Comparison of ENCODE assay signal across 8 mouse cellular contexts in genomic region chr10:117708856-117709255, GRCm38 (mm10). TPM values are rescaled to one million over a fixed set of nuclear protein-coding genes. Genes with fewer than 3 reads are reported as not detected.
DNase-seq lines count a peak whose midpoint lies in the region; ATAC-seq lines count a peak whose summit lies in the region.

No protein-coding gene starts in this region.

- H3K4me2 ChIP-seq in lung, embryonic 16.5 days (ENCODE audit: low read depth, low read length), result peak overlapping the region; percentile 65
- H3K4me2 ChIP-seq in forebrain, embryonic 12.5 days, result peak overlapping the region; percentile 72
- H3K4me2 ChIP-seq in limb, embryonic 15.5 days, result peak overlapping the region; percentile 49
- peak overlapping the region; percentile 70 for H3K4me2 ChIP-seq in stomach, embryonic 14.5 days (replicated peaks; ENCODE audit: low read depth, low read length)

- ATAC-seq in lung, embryonic 16.5 days (ENCODE audit: low read depth), result no peak
- ATAC-seq in forebrain, embryonic 12.5 days (ENCODE audit: low FRiP score), result no peak
- no peak for ATAC-seq in limb, embryonic 15.5 days (ENCODE audit: insufficient number of reproducible peaks, low FRiP score, low TSS enrichment, low read depth)
- no peak for ATAC-seq in stomach, embryonic 14.5 days (ENCODE audit: insufficient number of reproducible peaks, insufficient read depth, low FRiP score, low read depth)

- peak overlapping the region; percentile 99 for H3K4me3 ChIP-seq in lung, embryonic 16.5 days (ENCODE audit: low read length)
- H3K4me3 ChIP-seq in forebrain, embryonic 12.5 days (replicated peaks), result peak overlapping the region; percentile 83
- H3K4me3 ChIP-seq in limb, embryonic 15.5 days, result peak overlapping the region; percentile 89
- peak overlapping the region; percentile 81; the same call in 1 of the 2 replicates for H3K4me3 ChIP-seq in stomach, embryonic 14.5 days (ENCODE audit: low read depth, low read length)

- no peaks in the 10 kb centered on the region for H3K27me3 ChIP-seq in lung, embryonic 16.5 days (ENCODE audit: control insufficient read depth, insufficient read depth, low read depth, low read length)
- no peaks in the 10 kb centered on the region for H3K27me3 ChIP-seq in forebrain, embryonic 12.5 days
- H3K27me3 ChIP-seq in limb, embryonic 15.5 days, result no peaks in the 10 kb centered on the region
- no peaks in the 10 kb centered on the region for H3K27me3 ChIP-seq in stomach, embryonic 14.5 days (ENCODE audit: control insufficient read depth, insufficient read depth, low read length)

- no peak overlapping the region for H3K27ac ChIP-seq in lung, embryonic 16.5 days (ENCODE audit: low read length)
- H3K27ac ChIP-seq in forebrain, embryonic 12.5 days, result no peak overlapping the region
- H3K27ac ChIP-seq in limb, embryonic 15.5 days, result no peak overlapping the region
- no peak overlapping the region for H3K27ac ChIP-seq in stomach, embryonic 14.5 days (ENCODE audit: low read length)

- no peak for DNase-seq in lung, postnatal 36 days
- DNase-seq in left cerebral cortex, postnatal 14 days (ENCODE audit: low spot score in 2 of 2), result no peak
- DNase-seq in spleen, postnatal 4 days (ENCODE audit: low spot score in 2 of 2), result no peak
- no peak for DNase-seq in B cell, adult 2 months

- peaks cover 23% of the 10 kb centered on the region for H3K36me3 ChIP-seq in lung, embryonic 16.5 days (ENCODE audit: control insufficient read depth, insufficient read depth, low read length)
- H3K36me3 ChIP-seq in forebrain, embryonic 12.5 days (replicated peaks), result peaks cover 39% of the 10 kb centered on the region
- H3K36me3 ChIP-seq in limb, embryonic 15.5 days, result peaks cover 32% of the 10 kb centered on the region
- H3K36me3 ChIP-seq in stomach, embryonic 14.5 days (ENCODE audit: control insufficient read depth, insufficient read depth, low read length), result peaks cover 24% of the 10 kb centered on the region

- intact Hi-C loops in left cerebral cortex, postnatal 14 days (cut with DNase I), result loop anchor here (10.0 kb wide), 1 partner anchor 644 kb away; the partner anchor contains the start of gene Cct2

- H3K4me1 ChIP-seq in lung, embryonic 16.5 days (replicated peaks; ENCODE audit: control insufficient read depth, insufficient read depth, low read length), result peaks cover 16% of the 10 kb centered on the region
- peaks cover 20% of the 10 kb centered on the region for H3K4me1 ChIP-seq in forebrain, embryonic 12.5 days
- peaks cover 9% of the 10 kb centered on the region; the same call in 1 of the 2 replicates for H3K4me1 ChIP-seq in limb, embryonic 15.5 days
- H3K4me1 ChIP-seq in stomach, embryonic 14.5 days (ENCODE audit: control insufficient read depth, insufficient read depth, low read length), result peaks cover 4% of the 10 kb centered on the region; the same call in 1 of the 2 replicates

- 0 out of 2 replicates have a peak overlapping the region, but pooled peaks have one; percentile 12 for H3K9ac ChIP-seq in lung, embryonic 16.5 days (ENCODE audit: low read length)
- peak overlapping the region; percentile 98; the same call in 1 of the 2 replicates for H3K9ac ChIP-seq in forebrain, embryonic 12.5 days
- H3K9ac ChIP-seq in limb, embryonic 15.5 days, result no peak overlapping the region
- 0 out of 2 replicates have a peak overlapping the region, but pooled peaks have one; percentile 14 for H3K9ac ChIP-seq in stomach, embryonic 14.5 days (replicated peaks; ENCODE audit: low read depth, low read length)

- H3K9me3 ChIP-seq in lung, embryonic 16.5 days (ENCODE audit: control insufficient read depth, low read length), result no peaks in the 10 kb centered on the region
- no peaks in the 10 kb centered on the region for H3K9me3 ChIP-seq in forebrain, embryonic 12.5 days
- no peaks in the 10 kb centered on the region for H3K9me3 ChIP-seq in limb, embryonic 15.5 days
- H3K9me3 ChIP-seq in stomach, embryonic 14.5 days (ENCODE audit: control insufficient read depth, low read depth, low read length), result no peaks in the 10 kb centered on the region

- 73% methylated on average over 9 of the region's 9 CpGs for WGBS in lung, embryonic 16.5 days
- WGBS in forebrain, embryonic 12.5 days, result 93% methylated on average over 9 of the region's 9 CpGs
- WGBS in limb, embryonic 15.5 days, result 76% methylated on average over 9 of the region's 9 CpGs
- WGBS in stomach, embryonic 14.5 days, result 84% methylated on average over 9 of the region's 9 CpGs

RNA-seq across cellular contexts. Expression of gene Mdm2, which starts 1.7 kb away (rescaled TPM):
- 51.2 and 51.7 TPM in 2 replicates for polyA plus RNA-seq in lung, embryonic 16.5 days (2015; fragmentation: Nextera tagmentation; extraction: Ambion mirVana)
- 76.5 and 86.4 TPM in 2 replicates for polyA plus RNA-seq in forebrain, embryonic 12.5 days (2016; fragmentation: Nextera tagmentation; extraction: Ambion mirVana)
- polyA plus RNA-seq in limb, embryonic 15.5 days (2015; fragmentation: Nextera tagmentation; extraction: Ambion mirVana), result 40.2 and 43.8 TPM in 2 replicates
- 50.2 and 54.1 TPM in 2 replicates for polyA plus RNA-seq in stomach, embryonic 14.5 days (2014; fragmentation: Nextera tagmentation; extraction: Ambion mirVana)
- total RNA-seq in left cerebral cortex, postnatal 14 days (2021), result 10 to 100 TPM; 49.9 to 50.4 TPM

RNA-seq across cellular contexts. Expression of gene Slc35e3, which starts 37.3 kb away (rescaled TPM):
- 18.3 and 18.6 TPM in 2 replicates for polyA plus RNA-seq in lung, embryonic 16.5 days (2015; fragmentation: Nextera tagmentation; extraction: Ambion mirVana)
- 34.1 and 37.4 TPM in 2 replicates for polyA plus RNA-seq in forebrain, embryonic 12.5 days (2016; fragmentation: Nextera tagmentation; extraction: Ambion mirVana)
- polyA plus RNA-seq in limb, embryonic 15.5 days (2015; fragmentation: Nextera tagmentation; extraction: Ambion mirVana), result 21.5 and 25.1 TPM in 2 replicates
- polyA plus RNA-seq in stomach, embryonic 14.5 days (2014; fragmentation: Nextera tagmentation; extraction: Ambion mirVana), result 13.0 and 13.1 TPM in 2 replicates
- 10 to 100 TPM; 28.5 to 31.6 TPM for total RNA-seq in left cerebral cortex, postnatal 14 days (2021)
